9 mouse cellular contexts compared by ENCODE assay signal in the genomic region with DNA sequence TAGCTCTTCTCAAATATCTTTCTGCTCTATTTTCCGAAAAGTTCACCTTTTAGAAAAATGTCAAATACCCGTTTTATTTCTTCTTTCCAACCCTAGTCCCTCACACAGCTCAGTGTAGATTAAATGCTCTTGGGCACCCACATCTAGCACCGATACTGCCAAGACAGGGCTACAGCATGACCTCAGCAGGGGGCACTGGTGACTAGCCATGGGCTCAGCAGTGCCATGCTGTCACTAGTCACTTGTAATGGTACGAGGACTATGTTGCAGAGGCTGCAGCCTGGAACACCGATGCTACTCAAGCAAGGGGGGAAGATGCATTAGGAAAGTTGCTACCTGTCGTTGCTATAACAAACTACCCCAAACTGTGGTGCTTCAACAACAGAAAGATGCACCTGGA.
A peak's percentile ranks its signal among the peaks of the same experiment; 100 is the strongest.
DNase-seq lines count a peak whose midpoint lies in the region; ATAC-seq and TF ChIP-seq lines count a peak whose summit lies in the region.
"Had no signal": no experiment of that assay in that cellular context is flagged by ENCODE, and none has a peak within 500 bp of the region (broad histone marks: within the 10 kb centered on the region; RNA-seq: fewer than 3 reads in every experiment).

No protein-coding gene starts in this region.

- DNase-seq in kidney, adult 11 months = peak; percentile 23
- peak; percentile 59 to 62 for DNase-seq in B cell, adult 2 months
- DNase-seq in frontal cortex, postnatal 25 days (ENCODE audit: low spot score in 2 of 2) = no peak
- no peak for DNase-seq in forebrain, embryonic 14.5 days (ENCODE audit: low spot score)

- no peak overlapping the region for H3K27ac ChIP-seq in kidney, embryonic 16.5 days (ENCODE audit: low read length)
- no peak overlapping the region for H3K27ac ChIP-seq in bone marrow, adult 2 months (ENCODE audit: control insufficient read depth, insufficient read depth, low read depth, low read length, poor library complexity)
- no peak overlapping the region for H3K27ac ChIP-seq in lung, embryonic 16.5 days (ENCODE audit: low read length)
- H3K27ac ChIP-seq in forebrain, embryonic 14.5 days (ENCODE audit: low read depth, low read length) = no peak overlapping the region
- H3K27ac ChIP-seq: liver, embryonic 15.5 days; neural tube, embryonic 12.5 days had no signal

- H3K4me3 ChIP-seq in kidney, embryonic 16.5 days (ENCODE audit: low read length) = no peak overlapping the region
- no peak overlapping the region for H3K4me3 ChIP-seq in bone marrow, adult 2 months (replicated peaks; ENCODE audit: control insufficient read depth, low read depth, low read length)
- no peak overlapping the region for H3K4me3 ChIP-seq in lung, embryonic 16.5 days (ENCODE audit: low read length)
- H3K4me3 ChIP-seq in forebrain, embryonic 14.5 days (ENCODE audit: low read depth, low read length) = no peak overlapping the region
- H3K4me3 ChIP-seq: liver, embryonic 15.5 days; neural tube, embryonic 12.5 days had no signal

- no peak for TF ChIP-seq POLR2A in bone marrow, adult 2 months (IDR thresholded peaks at IDR 0.05; ENCODE audit: borderline replicate concordance, control insufficient read depth, low read depth, low read length)

- ATAC-seq in kidney, embryonic 16.5 days (ENCODE audit: low FRiP score, low TSS enrichment) = no peak
- ATAC-seq in lung, embryonic 16.5 days (ENCODE audit: low read depth) = 0 out of 2 replicates have a peak, but pooled peaks have one; percentile 31
- no peak for ATAC-seq in forebrain, embryonic 14.5 days

- no peaks in the 10 kb centered on the region for H3K36me3 ChIP-seq in kidney, embryonic 16.5 days (ENCODE audit: insufficient read depth, low read length)
- H3K36me3 ChIP-seq in lung, embryonic 16.5 days (ENCODE audit: control insufficient read depth, insufficient read depth, low read length) = no peaks in the 10 kb centered on the region
- H3K36me3 ChIP-seq in forebrain, embryonic 14.5 days (ENCODE audit: control insufficient read depth, insufficient read depth, low read length) = no peaks in the 10 kb centered on the region
- H3K36me3 ChIP-seq: liver, embryonic 15.5 days; neural tube, embryonic 12.5 days had no signal

- no peak overlapping the region for H3K9ac ChIP-seq in kidney, embryonic 16.5 days (replicated peaks; ENCODE audit: low read length)
- no peak overlapping the region for H3K9ac ChIP-seq in lung, embryonic 16.5 days (ENCODE audit: low read length)
- H3K9ac ChIP-seq in forebrain, embryonic 14.5 days (ENCODE audit: low read length) = no peak overlapping the region
- H3K9ac ChIP-seq: liver, embryonic 15.5 days; neural tube, embryonic 12.5 days had no signal

- no peaks in the 10 kb centered on the region for H3K9me3 ChIP-seq in kidney, embryonic 16.5 days (ENCODE audit: low read length)
- no peaks in the 10 kb centered on the region for H3K9me3 ChIP-seq in lung, embryonic 16.5 days (ENCODE audit: control insufficient read depth, low read length)
- H3K9me3 ChIP-seq in forebrain, embryonic 14.5 days (replicated peaks; ENCODE audit: control insufficient read depth, low read length) = no peaks in the 10 kb centered on the region
- H3K9me3 ChIP-seq: liver, embryonic 15.5 days; neural tube, embryonic 12.5 days had no signal

- H3K27me3 ChIP-seq in kidney, embryonic 16.5 days (ENCODE audit: insufficient read depth, low read length) = no peaks in the 10 kb centered on the region
- no peaks in the 10 kb centered on the region; the same call in 1 of the 2 replicates for H3K27me3 ChIP-seq in lung, embryonic 16.5 days (ENCODE audit: control insufficient read depth, insufficient read depth, low read depth, low read length)
- H3K27me3 ChIP-seq in forebrain, embryonic 14.5 days (replicated peaks; ENCODE audit: control insufficient read depth, insufficient read depth, low read length) = no peaks in the 10 kb centered on the region
- H3K27me3 ChIP-seq: neural tube, embryonic 12.5 days had no signal

- H3K4me1 ChIP-seq in kidney, embryonic 16.5 days (ENCODE audit: insufficient read depth, low read length) = no peaks in the 10 kb centered on the region
- H3K4me1 ChIP-seq in bone marrow, adult 2 months (ENCODE audit: control insufficient read depth, insufficient read depth, low read length) = peaks cover 3% of the 10 kb centered on the region; the same call in 1 of the 2 replicates
- no peaks in the 10 kb centered on the region for H3K4me1 ChIP-seq in lung, embryonic 16.5 days (replicated peaks; ENCODE audit: control insufficient read depth, insufficient read depth, low read length)
- no peaks in the 10 kb centered on the region for H3K4me1 ChIP-seq in forebrain, embryonic 14.5 days (ENCODE audit: control insufficient read depth, insufficient read depth, low read length)
- H3K4me1 ChIP-seq: liver, embryonic 15.5 days; neural tube, embryonic 12.5 days had no signal

- no peak overlapping the region for H3K4me2 ChIP-seq in kidney, embryonic 16.5 days (replicated peaks; ENCODE audit: low read depth, low read length)
- H3K4me2 ChIP-seq in lung, embryonic 16.5 days (ENCODE audit: low read depth, low read length) = no peak overlapping the region
- no peak overlapping the region for H3K4me2 ChIP-seq in forebrain, embryonic 14.5 days (ENCODE audit: low read length)
- H3K4me2 ChIP-seq: liver, embryonic 15.5 days; neural tube, embryonic 12.5 days had no signal

- WGBS in kidney, embryonic 16.5 days = 85% methylated on average over 6 of the region's 6 CpGs
- 54% methylated on average over 6 of the region's 6 CpGs for WGBS in bone marrow, adult 2 months
- WGBS in lung, embryonic 16.5 days = 74% methylated on average over 6 of the region's 6 CpGs
- WGBS in forebrain, embryonic 14.5 days = 90% methylated on average over 6 of the region's 6 CpGs

- TF ChIP-seq CTCF in bone marrow, adult 2 months (IDR thresholded peaks at IDR 0.05; ENCODE audit: control insufficient read depth, insufficient read depth, low read length) = peak; percentile 82

Comparison
In these comparisons a context has a peak if more than half of its experiments do, and no peak if none do; other contexts are left out.
1. DNase-seq: peak in kidney, adult 11 months (single experiment) and B cell, adult 2 months (2 of 2); none in frontal cortex, postnatal 25 days (0 of 2) and forebrain, embryonic 14.5 days (single experiment).